Mouse (Mus musculus) hindbrain, embryonic 13.5 days (tissue): Measurements from ENCODE around the gene Fgfrl1. TPM values are rescaled to one million over a fixed set of nuclear protein-coding genes. Genes with fewer than 3 reads are reported as not detected.

Experiments used
- ATAC-seq: fragments of 200-750 bp; cut with Nextera tagmentation; 2 replicates; pipeline ENCODE4 v1.8.0; 2017; ENCODE audit warnings: moderate TSS enrichment; ENCODE audit not compliant: low FRiP score
- H3K27ac ChIP-seq: fragments of 300-500 bp; sonication (generic); 2 replicates; pipeline ENCODE4 v1.5.1; 2015; ENCODE audit warnings: inconsistent platforms, mild to moderate bottlenecking, moderate library complexity
- H3K27me3 ChIP-seq: fragments of 300-500 bp; sonication (generic); 2 replicates; pipeline ENCODE4 v1.6.1; 2015; ENCODE audit warnings: mild to moderate bottlenecking, inconsistent platforms
- H3K36me3 ChIP-seq: fragments of 300-500 bp; sonication (generic); 2 replicates; pipeline ENCODE4 v1.6.1; 2015; ENCODE audit warnings: mild to moderate bottlenecking, inconsistent platforms
- H3K4me1 ChIP-seq: fragments of 300-500 bp; sonication (generic); replicated peaks from 2 replicates; pipeline ENCODE4 v1.6.1; 2015; ENCODE audit warnings: inconsistent platforms
- H3K4me2 ChIP-seq: fragments of 300-500 bp; sonication (generic); 2 replicates; pipeline ENCODE4 v1.6.1; 2015; ENCODE audit warnings: inconsistent platforms, mild to moderate bottlenecking, moderate library complexity
- H3K4me3 ChIP-seq: fragments of 300-500 bp; sonication (generic); 2 replicates; pipeline ENCODE4 v1.5.1; 2015; ENCODE audit warnings: mild to moderate bottlenecking, inconsistent platforms
- H3K9ac ChIP-seq: fragments of 300-500 bp; sonication (generic); 2 replicates; pipeline ENCODE4 v1.6.1; 2015; ENCODE audit warnings: mild to moderate bottlenecking, inconsistent platforms
- H3K9me3 ChIP-seq: fragments of 300-500 bp; sonication (generic); 2 replicates; pipeline ENCODE4 v1.6.1; 2016; ENCODE audit warnings: inconsistent platforms
- WGBS: fragments of 180-500 bp; shearing (Covaris S2); methylation state at CpG from one replicate; pipeline ENCODE4 v1.1.7; 2015; 5-methylcytosine and 5-hydroxymethylcytosine counted together
- polyA plus RNA-seq: library from polyadenylated mRNA; unstranded; fragments of >200 nt; fragmentation: Nextera tagmentation; extraction: Ambion mirVana; gene quantifications from 2 replicates; pipeline ENCODE4 v1.2.1, GENCODE M21; 2015

The Fgfrl1 gene
- polyA plus RNA-seq = 4.7 and 5.8 TPM in 2 replicates

- peaks cover 38% of the 10 kb centered on the region for H3K27me3 ChIP-seq
- WGBS = 7% methylated on average over 14 of the region's 18 CpGs
- H3K9me3 ChIP-seq = no peaks in the 10 kb centered on the region
- H3K9ac ChIP-seq = 0 out of 2 replicates have a peak within 1 kb of the TSS, but pooled peaks have one; percentile 39
- ATAC-seq = no peak
- H3K4me2 ChIP-seq = peak within 1 kb of the TSS; percentile 93
- H3K27ac ChIP-seq = no peak within 1 kb of the TSS
- no peaks in the 10 kb centered on the region for H3K36me3 ChIP-seq
- H3K4me3 ChIP-seq = peak within 1 kb of the TSS; percentile 76; the same call in 1 of the 2 replicates
- peaks cover 35% of the 10 kb centered on the region for H3K4me1 ChIP-seq
Measured at GRCm38 (mm10) chr5:108692271-108692670, at the start of gene Fgfrl1. Fgfrl1 (plus strand) TSS chr5:108692382.

GRCm38 (mm10) chr5:108643674-108644073, 48.5 kb upstream of the Fgfrl1 start:
- no peak for ATAC-seq
- no peak overlapping the region for H3K27ac ChIP-seq
- no peak overlapping the region for H3K9ac ChIP-seq
- 90% methylated on average over 2 of the region's 2 CpGs for WGBS
- no peaks in the 10 kb centered on the region for H3K9me3 ChIP-seq
- H3K27me3 ChIP-seq = no peaks in the 10 kb centered on the region
- no peak overlapping the region for H3K4me3 ChIP-seq
- peaks cover 75% of the 10 kb centered on the region for H3K36me3 ChIP-seq
- H3K4me1 ChIP-seq = no peaks in the 10 kb centered on the region
- H3K4me2 ChIP-seq = no peak overlapping the region

- Histone ChIP-seq H3K4me3 (no peak overlapping the region), H3K4me2 (no peak overlapping the region), H3K9me3 (no peaks in the 10 kb centered on the region), H3K27me3 (no peaks in the 10 kb centered on the region), H3K9ac (no peak overlapping the region), H3K27ac (no peak overlapping the region), H3K4me1 (no peaks in the 10 kb centered on the region), H3K36me3 (peaks cover 85% of the 10 kb centered on the region)
- ATAC-seq = no peak
- 94% methylated on average over 9 of the region's 9 CpGs for WGBS
Measured at GRCm38 (mm10) chr5:108645651-108646342, 46.4 kb upstream of the Fgfrl1 start.

DNA sequence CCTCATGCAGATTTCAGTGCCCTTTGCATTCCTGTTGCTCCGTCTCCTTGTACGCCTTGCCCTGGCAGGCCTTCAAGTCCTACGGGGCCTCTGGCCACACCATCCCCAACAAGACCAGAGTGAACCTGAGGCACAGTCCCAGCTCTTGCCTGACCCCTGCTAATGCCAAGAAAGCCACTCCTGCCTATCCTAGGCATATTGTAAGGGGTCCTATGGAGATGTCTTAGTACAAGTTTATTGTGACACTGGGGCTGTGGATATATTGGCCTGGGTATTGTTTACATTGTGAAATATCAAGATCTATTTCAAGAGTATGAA, 45.9 kb upstream of the Fgfrl1 start:
- H3K27ac ChIP-seq = no peak overlapping the region
- H3K4me2 ChIP-seq = no peak overlapping the region
- ATAC-seq = no peak
- 94% methylated on average over 3 of the region's 3 CpGs for WGBS
- H3K27me3 ChIP-seq = no peaks in the 10 kb centered on the region
- H3K9ac ChIP-seq = no peak overlapping the region
- no peaks in the 10 kb centered on the region for H3K4me1 ChIP-seq
- H3K9me3 ChIP-seq = no peaks in the 10 kb centered on the region
- H3K4me3 ChIP-seq = no peak overlapping the region
- peaks cover 86% of the 10 kb centered on the region for H3K36me3 ChIP-seq

DNA sequence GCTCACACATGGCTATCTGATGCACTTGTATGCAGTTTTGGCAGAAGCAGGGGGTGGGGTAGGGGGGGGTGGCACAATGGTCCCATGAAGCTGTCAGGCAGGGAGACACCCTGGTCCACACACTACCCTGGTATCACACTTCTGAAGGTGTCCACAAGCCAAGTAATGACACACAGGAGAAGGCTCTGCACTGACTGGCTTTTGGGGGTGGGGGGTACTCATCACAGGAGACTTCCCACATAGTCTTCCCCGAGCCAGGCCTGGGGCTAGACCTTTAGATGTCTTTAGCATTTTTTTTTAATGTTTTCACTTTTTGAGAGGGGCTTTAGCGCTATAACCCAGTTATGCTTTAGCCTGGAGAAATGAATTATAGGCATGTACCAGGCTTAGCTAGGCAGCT, 44.9 kb upstream of the Fgfrl1 start:
- no peak overlapping the region for H3K27ac ChIP-seq
- H3K27me3 ChIP-seq = no peaks in the 10 kb centered on the region
- ATAC-seq = no peak
- H3K36me3 ChIP-seq = peaks cover 82% of the 10 kb centered on the region
- H3K4me2 ChIP-seq = no peak overlapping the region
- no peaks in the 10 kb centered on the region for H3K9me3 ChIP-seq
- no peak overlapping the region for H3K4me3 ChIP-seq
- no peak overlapping the region for H3K9ac ChIP-seq
- no peaks in the 10 kb centered on the region for H3K4me1 ChIP-seq
- WGBS = 92% methylated on average over 2 of the region's 2 CpGs

DNA sequence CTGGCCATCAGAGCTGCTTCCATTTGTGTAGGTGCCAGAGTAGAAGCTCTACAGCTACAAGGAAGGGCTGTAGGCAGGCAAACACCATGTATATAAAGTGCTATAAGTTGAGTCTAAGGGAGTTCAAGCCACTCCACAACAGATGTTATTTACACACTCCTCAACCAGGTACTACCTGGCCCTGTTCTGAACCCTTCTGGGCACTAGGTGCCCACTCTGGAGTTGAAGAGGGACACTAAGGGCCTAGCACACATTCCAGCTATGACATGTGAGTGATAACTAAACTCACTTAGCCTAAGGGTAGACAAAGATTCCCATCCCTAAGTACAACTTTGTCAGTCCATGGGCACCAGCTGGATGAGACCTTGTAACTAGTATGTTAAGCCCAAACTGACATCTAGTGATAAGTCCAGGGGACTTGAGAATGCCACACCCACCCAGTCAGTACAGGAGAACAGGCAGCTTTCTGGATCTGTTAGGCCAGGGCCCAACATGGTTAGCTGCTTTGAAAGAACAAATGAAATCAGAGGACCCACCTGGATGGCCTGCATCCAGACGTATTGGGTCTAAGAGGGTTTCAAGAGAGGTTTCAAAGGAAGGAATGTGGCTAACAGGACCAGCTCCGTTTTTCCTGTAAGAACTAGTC, 44.2 kb upstream of the Fgfrl1 start:
- no peak for ATAC-seq
- WGBS = 89% methylated on average over 2 of the region's 2 CpGs
- H3K36me3 ChIP-seq = peaks cover 83% of the 10 kb centered on the region

DNA sequence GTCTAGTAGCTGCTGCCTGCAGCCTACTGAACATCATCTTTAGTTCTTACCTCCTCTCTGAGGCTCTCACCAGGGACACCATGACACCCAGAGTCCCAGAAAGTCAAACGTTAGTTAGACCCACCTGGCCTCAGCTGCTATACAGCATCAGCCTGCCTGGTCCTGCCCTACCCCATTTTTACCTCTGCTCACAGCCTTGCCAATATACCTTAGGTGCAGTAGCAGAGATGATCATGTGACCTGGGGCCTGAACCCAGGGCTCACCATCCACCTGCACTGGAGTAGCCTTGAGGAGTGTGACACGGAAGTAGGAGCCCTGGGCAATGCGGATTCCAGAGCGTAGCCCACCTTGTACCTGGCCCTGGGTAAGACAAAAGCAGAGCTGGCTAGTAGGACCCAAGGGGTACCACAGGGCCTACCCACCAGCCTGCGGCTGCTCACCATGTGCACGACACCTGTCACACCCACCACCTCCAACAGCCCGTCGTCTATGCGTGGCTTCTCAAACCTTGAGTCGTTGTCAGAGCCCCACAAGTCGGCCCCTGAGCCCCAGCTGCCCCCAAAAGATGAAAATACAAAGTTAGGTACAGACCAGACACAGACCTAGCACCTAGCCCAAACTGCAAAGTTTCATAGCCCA, 43.1 kb upstream of the Fgfrl1 start:
- Histone ChIP-seq H3K27ac (no peak overlapping the region), H3K4me3 (no peak overlapping the region), H3K9me3 (no peaks in the 10 kb centered on the region), H3K4me2 (no peak overlapping the region), H3K9ac (no peak overlapping the region), H3K4me1 (no peaks in the 10 kb centered on the region), H3K36me3 (peaks cover 86% of the 10 kb centered on the region), H3K27me3 (no peaks in the 10 kb centered on the region)
- 94% methylated on average over 11 of the region's 11 CpGs for whole genome bisulfite sequencing
- ATAC-seq = no peak

More for the DNA sequence above, 44.2 kb upstream of the Fgfrl1 start:
- Histone ChIP-seq H3K4me2 (no peak overlapping the region), H3K4me1 (no peaks in the 10 kb centered on the region), H3K27ac (no peak overlapping the region), H3K4me3 (no peak overlapping the region), H3K9ac (no peak overlapping the region), H3K9me3 (no peaks in the 10 kb centered on the region), H3K27me3 (no peaks in the 10 kb centered on the region)

GRCm38 (mm10) chr5:108650341-108650740, 41.8 kb upstream of the Fgfrl1 start:
- ATAC-seq = no peak
- Histone ChIP-seq H3K27me3 (no peaks in the 10 kb centered on the region), H3K4me1 (no peaks in the 10 kb centered on the region)

DNA sequence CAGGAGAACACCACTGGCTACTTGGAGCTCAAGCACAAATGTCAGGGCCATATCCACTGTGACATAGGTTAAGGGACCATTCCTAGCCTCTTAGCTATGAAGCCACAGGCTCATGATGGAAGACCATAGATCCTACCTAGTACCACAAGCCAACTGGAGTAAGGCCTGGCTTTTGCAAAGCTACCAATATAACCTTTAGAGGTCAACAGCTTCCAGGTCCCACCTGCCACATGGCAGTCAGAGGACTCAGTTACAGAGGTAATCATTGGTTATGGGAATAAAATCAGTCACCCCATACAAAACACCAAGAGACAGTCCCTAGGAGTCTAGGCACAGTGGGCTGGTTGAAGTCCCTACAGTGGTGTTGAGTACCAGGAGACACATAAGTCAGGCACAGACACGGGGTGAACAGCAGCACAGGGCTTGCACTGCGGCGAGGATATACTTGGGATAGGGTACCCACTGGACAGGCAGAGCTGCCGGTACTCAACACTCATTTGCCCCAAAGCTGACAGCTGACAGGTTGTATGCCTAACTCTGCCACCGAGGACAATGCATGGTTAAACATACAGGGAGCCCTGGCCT, 41.0 kb upstream of the Fgfrl1 start:
- Histone ChIP-seq H3K4me3 (no peak overlapping the region), H3K36me3 (peaks cover 88% of the 10 kb centered on the region), H3K9ac (no peak overlapping the region), H3K9me3 (no peaks in the 10 kb centered on the region), H3K27me3 (no peaks in the 10 kb centered on the region), H3K4me2 (no peak overlapping the region), H3K27ac (no peak overlapping the region), H3K4me1 (no peaks in the 10 kb centered on the region)
- ATAC-seq = 0 out of 2 replicates have a peak, but pooled peaks have one; percentile 15
- 83% methylated on average over 5 of the region's 5 CpGs for WGBS

More at GRCm38 (mm10) chr5:108650341-108650740, 41.8 kb upstream of the Fgfrl1 start:
- Histone ChIP-seq H3K4me2 (no peak overlapping the region), H3K4me3 (no peak overlapping the region), H3K27ac (no peak overlapping the region), H3K9me3 (no peaks in the 10 kb centered on the region), H3K36me3 (peaks cover 88% of the 10 kb centered on the region), H3K9ac (no peak overlapping the region)
- 94% methylated on average over 7 of the region's 7 CpGs for WGBS

GRCm38 (mm10) chr5:108651823-108652222, 40.4 kb upstream of the Fgfrl1 start:
- Histone ChIP-seq H3K9me3 (no peaks in the 10 kb centered on the region), H3K4me3 (no peak overlapping the region), H3K27me3 (no peaks in the 10 kb centered on the region), H3K36me3 (peaks cover 88% of the 10 kb centered on the region), H3K27ac (no peak overlapping the region), H3K4me1 (no peaks in the 10 kb centered on the region), H3K4me2 (no peak overlapping the region), H3K9ac (no peak overlapping the region)
- ATAC-seq = peak; percentile 66
- WGBS = 55% methylated on average over 1 of the region's 1 CpGs

GRCm38 (mm10) chr5:108653341-108653740, 38.8 kb upstream of the Fgfrl1 start:
- H3K4me2 ChIP-seq = no peak overlapping the region
- H3K9me3 ChIP-seq = no peaks in the 10 kb centered on the region
- WGBS = 91% methylated on average over 6 of the region's 6 CpGs
- no peak overlapping the region for H3K4me3 ChIP-seq
- H3K4me1 ChIP-seq = peaks cover 5% of the 10 kb centered on the region
- no peak overlapping the region for H3K9ac ChIP-seq
- ATAC-seq = no peak
- H3K36me3 ChIP-seq = peaks cover 85% of the 10 kb centered on the region
- H3K27me3 ChIP-seq = no peaks in the 10 kb centered on the region
- no peak overlapping the region for H3K27ac ChIP-seq

DNA sequence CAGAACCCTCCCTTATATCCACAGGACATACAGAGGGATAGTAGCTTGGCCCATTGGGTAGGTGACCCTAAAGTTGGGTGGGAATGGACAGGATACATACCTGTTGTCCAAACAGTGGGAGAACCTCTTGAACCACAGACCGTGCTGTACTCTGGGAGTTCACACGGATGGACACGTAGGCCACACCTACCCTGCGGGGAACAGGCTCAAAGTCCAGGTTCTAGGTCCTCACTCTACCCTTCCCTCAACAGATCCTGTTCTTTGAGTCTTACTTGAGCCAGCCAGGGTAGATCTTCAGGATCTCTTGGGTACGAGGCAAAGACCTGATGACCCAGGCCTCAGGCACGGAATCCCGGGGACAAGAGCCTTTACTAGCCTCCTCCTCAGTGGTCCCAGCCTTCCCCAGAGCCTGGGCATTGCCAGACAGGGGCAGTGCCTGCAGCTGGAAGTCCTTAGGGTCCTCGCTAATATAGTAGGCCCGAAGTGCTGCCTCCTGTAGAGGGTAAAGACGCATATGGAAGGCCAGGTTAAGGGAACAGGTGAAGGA, 37.7 kb upstream of the Fgfrl1 start:
- H3K36me3 ChIP-seq = peaks cover 76% of the 10 kb centered on the region
- no peak for ATAC-seq
- H3K27ac ChIP-seq = no peak overlapping the region
- no peak overlapping the region for H3K9ac ChIP-seq
- H3K9me3 ChIP-seq = no peaks in the 10 kb centered on the region
- H3K4me3 ChIP-seq = no peak overlapping the region
- no peak overlapping the region for H3K4me2 ChIP-seq
- no peaks in the 10 kb centered on the region for H3K27me3 ChIP-seq
- WGBS = 95% methylated on average over 10 of the region's 10 CpGs
- peaks cover 16% of the 10 kb centered on the region for H3K4me1 ChIP-seq
